Mouse (Mus musculus) adrenal gland, postnatal 36 days (tissue): ENCODE measurements at regions not wholly inside any gene's neighbourhood (a gene's known extent, or its start where the extent isn't known, plus 50 kb on each side); places are given as distances from the start of the nearest gene placed in this dataset.
A peak's percentile ranks its signal among the peaks of the same experiment; 100 is the strongest.
"Not testable (repeated sequence)": the region's sequence is repeated elsewhere in the genome, so short reads cannot be mapped to it uniquely, and the experiment has no call there.

Source experiments
- DNase-seq, 2 experiments: peaks; one replicate each; pipeline ENCODE4 v3.0.0; 2021; ENCODE audit warnings: mixed read lengths in 1 of 2

DNA sequence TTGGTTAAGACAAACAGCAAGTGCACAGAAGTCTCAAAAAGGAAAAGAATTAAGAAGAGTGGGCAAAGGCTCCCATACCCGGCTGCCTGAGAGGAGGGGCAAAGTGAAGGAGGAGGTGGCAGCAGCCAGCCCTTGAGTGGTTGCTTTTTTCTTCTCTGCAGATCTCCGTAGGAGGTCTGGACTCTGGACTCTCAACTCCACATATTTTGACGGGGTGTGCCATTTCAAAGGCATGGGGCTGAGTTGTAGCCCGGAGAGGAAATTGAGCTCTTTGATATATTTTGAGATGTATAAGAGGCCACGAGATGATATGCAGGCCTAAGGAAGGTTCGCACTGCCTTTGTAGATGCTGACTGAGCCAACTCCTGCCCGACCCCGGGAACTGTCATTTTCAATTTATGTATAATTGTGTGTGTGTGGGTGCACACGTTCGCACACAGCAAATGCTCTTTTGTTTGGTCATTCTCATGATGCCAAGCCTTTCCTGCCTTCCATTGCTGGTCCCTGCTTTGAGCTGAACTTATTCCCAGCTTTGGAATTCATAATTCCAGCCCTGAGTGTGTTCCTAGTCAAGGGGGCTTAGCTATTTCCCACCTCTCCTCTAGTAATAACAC lies 56.4 kb downstream of the Cxcr4 start:
- DNase-seq, result no peak

DNA sequence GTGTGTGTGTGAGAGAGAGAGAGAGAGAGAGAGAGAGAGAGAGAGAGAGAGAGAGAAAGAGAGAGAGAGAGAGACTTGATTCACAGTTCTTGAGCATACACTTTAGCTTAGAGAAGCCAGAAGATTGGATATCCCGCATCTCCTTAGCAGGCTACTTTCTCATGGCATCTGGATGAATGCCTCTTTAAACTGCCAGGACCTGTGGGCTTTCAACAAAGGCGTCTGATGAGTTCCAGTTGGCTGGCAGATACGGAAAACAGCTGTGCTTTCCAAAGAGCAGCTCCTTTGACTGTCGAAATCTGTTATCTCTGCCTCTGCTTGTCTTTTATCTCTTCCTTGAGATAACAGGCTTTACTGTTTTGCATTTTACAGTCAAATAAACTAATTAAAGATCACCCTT lies 59.5 kb downstream of the Cxcr4 start:
- no peak for DNase-seq

GRCm38 (mm10) chr1:128529808-128530545 lies 62.1 kb downstream of the Cxcr4 start:
- no peak for DNase-seq

GRCm38 (mm10) chr1:128519234-128519633 lies 72.9 kb downstream of the Cxcr4 start:
- DNase-seq, result no peak

- no peak for DNase-seq
Measured at GRCm38 (mm10) chr1:128518514-128518913, 73.6 kb downstream of the Cxcr4 start.

GRCm38 (mm10) chr1:128517351-128517750 lies 74.7 kb downstream of the Cxcr4 start:
- no peak for DNase-seq

GRCm38 (mm10) chr1:128514327-128514726 lies 77.8 kb downstream of the Cxcr4 start:
- no peak for DNase-seq

- no peak for DNase-seq
Measured at GRCm38 (mm10) chr1:128513911-128514310, 78.2 kb downstream of the Cxcr4 start.

DNA sequence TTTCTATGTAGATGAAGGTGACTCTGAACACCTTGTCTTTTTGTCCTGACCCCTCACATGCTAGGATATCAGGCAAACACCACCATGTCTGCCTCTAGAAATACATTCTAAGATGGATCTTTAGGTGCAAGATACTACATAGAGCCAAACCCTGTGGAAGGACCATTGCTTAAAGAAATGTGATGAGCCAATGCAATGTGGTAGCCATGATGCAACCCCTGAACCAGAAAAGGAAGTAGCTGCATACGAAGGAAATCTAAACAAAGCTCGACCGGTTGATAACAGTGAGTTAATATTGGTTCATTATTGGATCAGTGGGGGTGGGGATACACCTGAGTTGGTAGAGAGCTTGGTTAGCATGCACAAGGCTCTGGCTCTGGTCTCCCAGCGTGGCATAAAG lies 78.9 kb downstream of the Cxcr4 start:
- no peak for DNase-seq

GRCm38 (mm10) chr1:128508816-128509461 lies 83.2 kb downstream of the Cxcr4 start:
- DNase-seq, result no peak

DNA sequence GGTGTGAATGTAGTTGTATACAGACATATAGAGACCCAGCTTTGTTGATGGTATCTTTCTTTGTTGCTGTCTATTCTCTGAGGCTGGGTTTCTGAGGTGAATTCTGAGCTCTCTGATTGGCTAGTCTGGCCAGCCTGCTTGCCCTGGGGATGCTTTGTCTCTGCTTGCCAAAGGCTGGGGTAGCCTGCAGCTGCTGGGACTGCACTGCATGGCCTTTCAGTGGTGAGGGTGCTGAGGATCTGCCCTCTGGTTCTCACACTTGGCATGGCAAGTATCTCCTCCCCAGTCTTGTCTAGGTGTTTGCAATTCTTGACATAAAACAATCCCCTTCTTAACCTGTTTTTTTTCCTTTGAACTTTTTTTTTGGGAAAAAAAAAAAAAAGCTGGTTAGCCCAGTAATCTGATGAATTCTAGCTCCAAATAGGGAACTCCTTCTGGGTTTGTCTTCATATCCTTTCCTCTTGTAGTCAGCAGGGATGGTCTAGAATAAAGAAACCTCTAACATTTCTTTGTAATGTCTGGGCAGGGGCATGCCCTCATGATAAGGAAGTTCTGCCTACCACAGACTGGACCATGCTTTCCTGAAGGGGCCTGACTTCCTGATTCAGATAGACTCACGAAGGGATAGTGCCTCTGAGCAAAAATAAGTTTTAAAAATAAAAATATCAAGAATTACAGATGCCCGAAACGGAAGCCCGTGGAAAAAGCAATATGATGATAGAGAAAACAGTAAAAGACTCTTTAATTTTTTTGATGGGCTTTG lies 85.4 kb downstream of the Cxcr4 start:
- no peak for DNase-seq

- DNase-seq, result no peak
Measured at GRCm38 (mm10) chr1:128504371-128504770, 87.2 kb upstream of the Dars start.

DNA sequence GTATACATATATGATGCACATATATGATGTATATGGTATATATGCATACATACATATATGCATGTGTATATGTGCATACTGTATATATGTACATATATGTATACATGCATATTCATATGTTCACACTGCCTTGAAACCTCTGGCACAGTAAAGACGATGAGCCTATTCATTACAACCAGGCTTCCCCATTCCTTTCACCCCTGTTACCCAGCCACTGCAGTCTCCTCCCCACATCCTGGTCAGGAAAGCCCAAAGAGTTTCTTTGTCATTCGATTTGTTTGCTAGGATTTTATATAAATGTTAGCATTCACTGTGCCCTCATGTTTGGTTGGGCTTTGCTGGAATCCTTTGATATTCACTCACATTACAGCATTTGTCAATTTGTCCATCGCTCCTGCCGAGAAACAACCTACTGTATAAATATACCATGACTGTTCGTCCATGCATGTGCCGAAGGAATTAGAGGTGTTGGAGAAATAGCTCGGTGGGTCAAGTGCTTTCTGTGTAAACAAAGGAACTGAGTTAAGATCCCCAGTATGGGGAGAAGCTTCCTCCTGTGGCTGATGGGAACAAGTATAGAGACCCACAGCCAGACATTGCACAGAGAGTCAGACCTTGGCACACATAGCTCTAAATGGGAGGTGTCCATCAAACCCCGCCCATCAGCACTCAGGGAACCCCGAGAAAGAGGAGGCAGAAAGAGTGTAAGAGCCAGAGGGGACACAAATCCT lies 81.0 kb upstream of the Dars start:
- no peak for DNase-seq

GRCm38 (mm10) chr1:128492251-128492650 lies 75.1 kb upstream of the Dars start:
- DNase-seq, result no peak

DNA sequence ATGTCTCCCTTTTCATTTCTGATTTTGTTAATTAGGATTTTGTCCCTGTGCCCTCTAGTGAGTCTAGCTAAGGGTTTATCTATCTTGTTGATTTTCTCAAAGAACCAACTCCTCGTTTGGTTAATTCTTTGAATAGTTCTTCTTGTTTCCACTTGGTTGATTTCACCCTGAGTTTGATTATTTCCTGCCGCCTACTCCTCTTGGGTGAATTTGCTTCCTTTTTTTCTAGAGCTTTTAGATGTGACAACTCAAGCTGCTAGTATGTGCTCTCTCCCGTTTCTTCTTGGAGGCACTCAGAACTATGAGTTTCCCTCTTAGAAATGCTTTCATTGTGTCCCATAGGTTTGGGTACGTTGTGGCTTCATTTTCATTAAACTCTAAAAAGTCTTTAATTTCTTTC lies 70.0 kb upstream of the Dars start:
- DNase-seq, result not testable (repeated sequence)

DNA sequence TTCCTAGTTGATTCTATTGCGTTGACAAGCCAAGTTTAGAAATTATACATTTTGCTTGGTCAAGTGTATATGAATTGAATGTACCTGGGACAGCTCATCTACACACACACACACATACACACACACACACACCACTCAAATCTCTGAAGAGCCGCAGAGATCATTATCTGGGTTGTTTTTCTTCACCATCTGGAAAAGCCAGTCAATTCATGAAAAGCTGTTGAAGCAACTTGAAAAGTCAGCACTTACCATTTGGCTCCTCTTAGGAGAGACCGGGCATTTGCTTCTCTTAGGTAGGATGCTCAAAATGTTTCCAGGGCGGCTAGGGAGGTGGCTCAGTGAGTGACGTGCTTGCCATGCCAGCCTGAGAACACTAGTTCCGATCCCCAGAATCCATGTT lies 61.2 kb upstream of the Dars start:
- DNase-seq, result no peak

- peak in 1 of 2 experiments; percentile 0 for DNase-seq
Measured at GRCm38 (mm10) chr1:128477653-128478052, 60.5 kb upstream of the Dars start.

DNA sequence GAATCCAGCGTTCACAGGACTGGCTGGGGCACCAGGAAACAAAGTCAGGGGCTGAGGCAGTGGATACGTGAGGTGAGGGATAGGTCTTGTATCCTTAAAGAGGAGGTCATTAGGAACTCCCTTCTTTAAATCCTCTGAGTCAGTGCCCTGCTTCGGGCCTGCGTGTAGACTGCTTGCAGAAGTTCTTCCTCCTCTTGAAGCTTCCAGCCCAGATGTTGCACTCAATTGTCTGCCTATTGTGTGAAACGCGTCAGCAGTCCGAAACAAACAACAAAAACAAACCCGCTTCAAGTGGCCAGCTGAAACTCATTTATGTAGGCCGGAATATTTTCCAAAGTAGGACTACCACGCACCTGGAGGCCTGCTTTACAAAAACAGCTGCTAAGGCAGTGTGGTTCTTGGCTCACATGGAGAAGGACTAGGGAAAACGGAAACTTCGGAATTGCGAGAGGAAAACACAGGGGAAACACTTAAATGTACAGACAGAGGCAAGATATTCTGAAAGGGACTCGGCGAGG lies 55.6 kb upstream of the Dars start:
- DNase-seq, result no peak

DNA sequence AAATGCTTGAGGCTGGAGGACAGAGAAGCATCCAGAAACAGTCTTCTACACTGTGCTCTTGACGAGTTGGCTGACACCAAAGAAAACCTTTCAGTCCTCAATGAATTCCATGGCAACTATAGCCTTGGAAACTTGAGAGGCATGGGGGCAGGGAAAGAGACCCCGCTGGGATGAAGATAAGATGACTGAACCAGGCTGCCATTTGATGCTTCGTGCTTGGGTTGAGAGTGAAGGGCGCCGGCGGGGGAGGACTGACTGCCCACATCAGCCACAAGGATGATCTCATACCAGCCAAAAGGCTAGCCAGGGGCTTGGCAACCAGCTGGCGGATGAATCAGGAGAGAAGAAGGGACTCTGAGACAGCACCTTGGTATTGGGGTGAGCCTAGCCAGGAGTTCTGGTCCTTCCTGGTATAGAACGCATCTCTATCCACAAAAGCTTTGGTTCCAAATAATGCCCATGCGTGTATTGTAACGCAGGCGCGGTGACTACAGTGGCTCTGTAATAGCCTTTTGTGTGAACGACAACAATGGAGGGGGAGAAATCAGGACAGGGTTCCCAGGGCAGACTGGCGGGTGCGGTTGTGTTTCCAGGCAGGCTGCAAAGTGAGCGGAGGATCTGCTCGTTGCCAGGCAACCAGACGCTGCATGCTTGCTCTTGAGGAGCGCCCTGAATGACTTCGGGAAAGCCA lies 55.0 kb upstream of the Dars start:
- DNase-seq, result peak; percentile 49 to 69

GRCm38 (mm10) chr1:128470786-128471185 lies 53.6 kb upstream of the Dars start:
- no peak for DNase-seq

GRCm38 (mm10) chr1:128469054-128469453 lies 51.9 kb upstream of the Dars start:
- no peak for DNase-seq
